Mouse (Mus musculus) C2C12 (cell line): Measurements from ENCODE around the gene Crhr1. TPM values are rescaled to one million over a fixed set of nuclear protein-coding genes. Genes with fewer than 3 reads are reported as not detected.

Experiments
- H3K27me3 ChIP-seq: one replicate; pipeline ENCODE4 v1.6.1; 2011; ENCODE audit not compliant: control insufficient read depth, insufficient read depth, insufficient read length
- H3K36me3 ChIP-seq: one replicate; pipeline ENCODE4 v1.6.1; 2011; ENCODE audit not compliant: control insufficient read depth, insufficient read depth
- H3K4me3 ChIP-seq: one replicate; pipeline ENCODE4 v1.5.1; 2011; ENCODE audit warnings: mild to moderate bottlenecking, control low read depth; ENCODE audit not compliant: poor library complexity, insufficient read depth, severe bottlenecking
- H3K79me2 ChIP-seq: one replicate; pipeline ENCODE4 v1.6.1; 2011; ENCODE audit not compliant: control insufficient read depth, insufficient read depth
- H3K79me3 ChIP-seq: one replicate; pipeline ENCODE4 v1.6.1; 2011; ENCODE audit warnings: low read depth, control low read depth
- H3ac ChIP-seq: one replicate; pipeline ENCODE3; 2011; ENCODE audit warnings: low read depth; ENCODE audit not compliant: control insufficient read depth, insufficient read length
- CEBPB ChIP-seq: IDR thresholded peaks from one replicate; pipeline ENCODE4 v1.6.1; 2011; ENCODE audit warnings: low read depth, mild to moderate bottlenecking, control low read depth, moderate library complexity
- CTCF ChIP-seq: IDR thresholded peaks from one replicate; pipeline ENCODE4 v1.5.1; 2011; ENCODE audit not compliant: control insufficient read depth, insufficient read depth, insufficient read length
- FOSL1 ChIP-seq: IDR thresholded peaks from one replicate; pipeline ENCODE4 v1.8.0; 2011; ENCODE audit warnings: mild to moderate bottlenecking, low read length; ENCODE audit not compliant: poor library complexity, insufficient read depth, severe bottlenecking
- MAX ChIP-seq: IDR thresholded peaks from one replicate; pipeline ENCODE4 v1.6.1; 2011; ENCODE audit warnings: mild to moderate bottlenecking, control low read depth
- MYOD1 ChIP-seq: IDR thresholded peaks from one replicate; pipeline ENCODE4 v1.6.1; 2011; ENCODE audit warnings: low read depth; ENCODE audit not compliant: control insufficient read depth, insufficient read length
- MYOG ChIP-seq: IDR thresholded peaks from one replicate; pipeline ENCODE4 v1.6.1; 2011; ENCODE audit not compliant: control insufficient read depth, insufficient read length; ENCODE audit errors: extremely low read depth
- USF1 ChIP-seq: IDR thresholded peaks from one replicate; pipeline ENCODE4 v1.6.1; 2011; ENCODE audit warnings: low read depth, mild to moderate bottlenecking, control low read depth, moderate library complexity
- long read RNA-seq, 2 experiments: library from polyadenylated mRNA; unstranded; transcript quantifications; one replicate each; pipeline ENCODE4 v2.0.0; 2019 to 2020
- polyA plus RNA-seq: library from polyadenylated mRNA; unstranded; fragments of >200 nt; fragmentation: generic; extraction: Trizol; gene quantifications from one replicate; pipeline ENCODE4 v1.2.1, GENCODE M21; 2012; ENCODE audit warnings: missing spikeins

Crhr1 gene
- not detected for polyA plus RNA-seq
- long read RNA-seq, experiment 1, result 0 reads
- long read RNA-seq, experiment 2, result 0 reads

DNA sequence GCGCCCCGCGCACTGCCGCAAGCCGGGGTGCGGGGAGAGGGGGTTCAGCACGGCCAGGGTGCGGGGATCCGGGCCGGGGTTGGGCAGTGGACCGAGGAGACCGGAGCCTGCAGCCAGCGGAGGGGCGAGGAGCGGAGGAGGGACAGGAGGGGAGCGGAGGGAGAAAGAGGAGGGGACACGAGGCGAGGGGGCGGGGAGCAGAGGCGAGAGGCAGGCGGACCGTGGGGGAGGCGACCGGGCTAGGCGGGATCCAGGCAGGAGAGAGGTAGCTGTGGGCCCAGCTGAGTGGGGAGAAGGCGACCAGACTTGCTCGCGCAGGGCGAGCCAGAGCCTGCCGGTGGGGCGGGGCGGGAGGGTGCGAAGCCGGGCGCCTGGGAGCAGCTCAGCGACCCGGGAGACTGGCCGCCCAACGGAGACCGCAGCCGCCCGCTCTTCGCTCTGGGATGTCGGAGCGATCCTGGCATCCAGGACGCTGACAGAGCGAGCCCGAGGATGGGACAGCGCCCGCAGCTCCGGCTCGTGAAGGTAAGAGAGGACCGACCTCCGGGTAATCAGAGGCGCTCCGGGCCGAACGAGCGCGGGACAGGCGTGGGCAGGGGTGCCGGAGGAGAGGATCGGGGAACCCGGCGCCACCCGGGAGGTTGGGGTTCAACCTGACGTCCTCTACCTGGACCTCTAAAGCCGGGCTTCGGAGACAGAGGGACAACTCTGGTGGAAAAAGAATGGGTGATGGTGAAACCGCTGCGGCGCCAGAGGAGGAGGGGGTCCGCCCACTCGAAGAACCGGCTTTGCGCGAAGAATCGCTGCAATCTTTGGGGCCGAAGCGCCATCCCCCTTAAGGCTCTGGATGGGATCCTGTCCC, at the start of gene Crhr1:
Gene Crhr1, plus strand, starts transcription at position 276 of the 862 bp plus-strand sequence.
- no peak within 1 kb of the TSS for H3K4me3 ChIP-seq
- H3K79me2 ChIP-seq, result no peaks in the 10 kb centered on the region
- H3ac ChIP-seq, result no peak within 1 kb of the TSS
- no peak for TF ChIP-seq MYOG
- no peak for TF ChIP-seq CTCF
- no peak for TF ChIP-seq CEBPB
- no peak for TF ChIP-seq USF1
- TF ChIP-seq MAX, result no peak
- no peak for TF ChIP-seq MYOD1
- TF ChIP-seq FOSL1, result no peak
- H3K36me3 ChIP-seq, result no peaks in the 10 kb centered on the region
- H3K79me3 ChIP-seq, result no peaks in the 10 kb centered on the region
- H3K27me3 ChIP-seq, result peaks cover 59% of the 10 kb centered on the region

DNA sequence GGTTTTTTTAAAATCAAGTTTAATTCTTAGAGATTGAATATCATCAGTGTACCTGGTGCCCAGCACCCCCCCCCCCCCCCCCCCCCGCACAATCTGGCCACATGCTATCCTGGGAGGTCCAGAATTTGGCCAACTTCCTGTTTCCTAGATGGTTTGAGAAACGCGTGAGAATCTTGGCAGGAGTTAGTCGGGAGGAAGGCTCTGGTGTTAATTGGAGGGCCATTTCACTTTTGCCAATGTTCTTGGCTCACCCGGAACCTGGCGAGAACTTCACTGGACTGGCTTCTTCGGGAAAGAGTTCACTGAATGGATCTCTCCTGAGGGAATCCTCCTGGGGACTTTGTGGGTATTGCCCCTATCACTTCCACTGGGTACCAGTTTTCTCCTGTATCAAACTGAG, 49.4 kb upstream of the Crhr1 start:
- H3K36me3 ChIP-seq, result no peaks in the 10 kb centered on the region
- H3K79me3 ChIP-seq, result no peaks in the 10 kb centered on the region
- TF ChIP-seq MYOG (no peak), MYOD1 (no peak), USF1 (no peak), MAX (no peak), CTCF (no peak), CEBPB (no peak), FOSL1 (no peak)
- H3K27me3 ChIP-seq, result no peaks in the 10 kb centered on the region
- H3K79me2 ChIP-seq, result no peaks in the 10 kb centered on the region
- no peak overlapping the region for H3ac ChIP-seq
- no peak overlapping the region for H3K4me3 ChIP-seq

GRCm38 (mm10) chr11:104083716-104084115, 48.9 kb upstream of the Crhr1 start:
- no peak overlapping the region for H3ac ChIP-seq
- TF ChIP-seq CEBPB, result no peak
- TF ChIP-seq MYOD1, result no peak
- TF ChIP-seq FOSL1, result no peak
- no peak for TF ChIP-seq MAX
- no peak for TF ChIP-seq CTCF
- no peak overlapping the region for H3K4me3 ChIP-seq

DNA sequence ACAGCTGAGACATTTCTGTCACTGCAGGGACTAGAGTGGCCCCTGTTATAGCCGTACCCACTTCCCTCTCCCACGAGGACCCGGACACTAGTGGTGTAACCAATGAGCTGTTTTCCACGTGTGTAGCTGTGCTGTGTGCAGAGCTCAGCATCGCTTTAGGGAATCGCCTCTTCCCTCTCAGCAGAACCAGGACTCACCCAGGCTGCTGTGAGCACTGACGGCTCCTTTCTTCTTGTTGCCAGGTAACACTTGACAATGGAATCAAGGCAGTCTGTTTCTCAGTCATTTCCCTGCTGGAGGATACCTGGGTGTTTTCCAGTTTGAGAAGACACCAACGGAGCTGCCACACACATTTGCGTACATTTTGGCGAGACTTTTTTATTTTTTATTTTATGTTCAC, 44.1 kb upstream of the Crhr1 start:
- H3ac ChIP-seq, result no peak overlapping the region
- no peaks in the 10 kb centered on the region for H3K79me2 ChIP-seq
- TF ChIP-seq CEBPB, result no peak
- no peak for TF ChIP-seq FOSL1
- no peak for TF ChIP-seq MYOD1
- TF ChIP-seq MYOG, result no peak
- no peak for TF ChIP-seq MAX
- TF ChIP-seq CTCF, result no peak
- no peak for TF ChIP-seq USF1
- H3K79me3 ChIP-seq, result no peaks in the 10 kb centered on the region
- no peak overlapping the region for H3K4me3 ChIP-seq
- no peaks in the 10 kb centered on the region for H3K27me3 ChIP-seq
- H3K36me3 ChIP-seq, result no peaks in the 10 kb centered on the region

More at GRCm38 (mm10) chr11:104083716-104084115, 48.9 kb upstream of the Crhr1 start:
- no peaks in the 10 kb centered on the region for H3K79me3 ChIP-seq
- no peaks in the 10 kb centered on the region for H3K27me3 ChIP-seq
- no peaks in the 10 kb centered on the region for H3K36me3 ChIP-seq
- no peaks in the 10 kb centered on the region for H3K79me2 ChIP-seq

GRCm38 (mm10) chr11:104090769-104091168, 41.9 kb upstream of the Crhr1 start:
- Histone ChIP-seq H3K36me3 (no peaks in the 10 kb centered on the region), H3K79me3 (no peaks in the 10 kb centered on the region), H3ac (no peak overlapping the region), H3K4me3 (no peak overlapping the region), H3K27me3 (no peaks in the 10 kb centered on the region), H3K79me2 (no peaks in the 10 kb centered on the region)
- TF ChIP-seq CEBPB (no peak), CTCF (no peak), FOSL1 (no peak), USF1 (no peak), MYOD1 (no peak), MYOG (no peak), MAX (no peak)
